Mouse (Mus musculus) c-Kit-negative CD71-positive TER-119-positive erythroid progenitor cells, embryonic 14.5 days (primary cell): ENCODE measurements around the gene Phgr1.

Experiments used
- DNase-seq: peaks from one replicate; pipeline ENCODE4 v3.0.0-alpha.2; 2013; ENCODE audit warnings: low read depth, low spot score

The Phgr1 gene

DNA sequence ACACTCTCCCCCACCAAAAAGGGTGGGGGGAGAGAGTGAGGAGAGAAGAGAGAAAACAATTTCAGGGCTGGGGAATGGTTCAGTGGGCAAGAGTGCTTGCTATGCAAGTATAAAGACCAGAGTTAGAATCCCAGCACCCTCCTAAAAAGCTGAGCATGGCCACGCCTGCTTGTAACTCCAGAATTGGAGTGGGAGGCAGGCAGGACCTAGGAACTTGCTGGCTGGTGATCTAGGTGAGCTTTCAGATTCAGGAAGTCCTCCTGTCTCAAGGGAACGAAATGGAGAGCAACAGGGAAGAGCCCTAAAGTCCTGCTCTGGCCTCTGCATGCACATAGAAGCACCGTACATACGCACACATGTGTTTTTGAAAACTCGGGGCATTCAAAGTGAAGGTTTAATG lies 50.2 kb downstream of the Phgr1 start:
- no peak for DNase-seq

- DNase-seq = no peak
Observed at GRCm38 (mm10) chr2:118824396-118824795, 51.8 kb downstream of the Phgr1 start.
